Mouse (Mus musculus) bone marrow, adult 2 months (tissue): ENCODE measurements around the gene Ush2a.

Experiments
- CTCF ChIP-seq: fragments of 200-500 bp; IDR thresholded peaks from 2 replicates; pipeline ENCODE4 v1.5.1; 2011; ENCODE audit warnings: low read length, control low read depth; ENCODE audit not compliant: control insufficient read depth, insufficient read depth
- POLR2A ChIP-seq: fragments of 200-500 bp; IDR thresholded peaks from 2 replicates; pipeline ENCODE4 v1.6.1; 2011; ENCODE audit warnings: low read depth, mild to moderate bottlenecking, control low read depth, low read length, borderline replicate concordance; ENCODE audit not compliant: control insufficient read depth

DNA sequence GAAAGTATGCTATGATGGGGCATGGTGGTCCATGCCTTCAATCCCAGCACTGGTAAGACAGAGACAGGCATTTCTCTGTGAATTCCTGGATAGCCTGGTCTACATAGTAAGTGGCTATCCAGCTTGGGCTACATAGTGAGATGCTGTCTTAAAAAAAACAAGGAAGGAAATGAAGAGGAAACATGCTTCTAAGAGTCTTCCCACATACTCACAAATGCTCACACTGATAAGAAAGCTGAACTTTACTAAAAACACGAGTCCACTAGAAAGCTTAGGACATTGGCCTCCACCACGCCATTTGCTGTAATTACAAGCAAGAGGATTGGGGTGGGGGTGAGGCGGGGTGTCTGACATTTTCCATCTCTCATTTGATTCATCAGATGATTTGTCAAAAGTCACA lies 148.7 kb downstream of the Ush2a start:
- TF ChIP-seq CTCF: no peak
- TF ChIP-seq POLR2A: no peak
